Mouse (Mus musculus): ENCODE data around the gene Eef1b2. TPM values are rescaled to one million over a fixed set of nuclear protein-coding genes. Genes with fewer than 3 reads are reported as not detected.

Eef1b2 gene
- total RNA-seq, 2 experiments from 2014 or later: 413 to 418 TPM

Small RNA genes within 50 kb of the gene (microRNA-seq; reads per million reads assigned to microRNA genes)
- gene Gm24557 (ENCODE audit: borderline number of aligned reads in 2 of 2) (0 reads per million in 2 experiments), gene Gm27512 (ENCODE audit: borderline number of aligned reads in 2 of 2) (0 reads per million in 2 experiments)

Other genes starting within 250 kb of the Eef1b2 start
- 10 to 100 TPM; 18.9 to 21.1 TPM for gene Ino80d, start 62.2 kb upstream of the Eef1b2 start, total RNA-seq (2021)
- 100 to 1,000 TPM; 846 to 857 TPM for gene Ndufs1, start within 50 bp of the Eef1b2 start, total RNA-seq (2021)
- gene Gpr1, start 37.7 kb downstream of the Eef1b2 start, total RNA-seq (2021): under 1 TPM; 0.44 to 0.49 TPM
- gene Zdbf2, start 96.4 kb downstream of the Eef1b2 start, total RNA-seq (2021): under 1 TPM; 0.30 to 0.69 TPM